Mouse (Mus musculus) kidney, postnatal 14 days (tissue): Measurements from ENCODE around the gene Gsdma2.

Experiments
- DNase-seq: peaks from one replicate; pipeline ENCODE4 v3.0.0; 2022; ENCODE audit warnings: mixed read lengths

Gsdma2 gene

DNA sequence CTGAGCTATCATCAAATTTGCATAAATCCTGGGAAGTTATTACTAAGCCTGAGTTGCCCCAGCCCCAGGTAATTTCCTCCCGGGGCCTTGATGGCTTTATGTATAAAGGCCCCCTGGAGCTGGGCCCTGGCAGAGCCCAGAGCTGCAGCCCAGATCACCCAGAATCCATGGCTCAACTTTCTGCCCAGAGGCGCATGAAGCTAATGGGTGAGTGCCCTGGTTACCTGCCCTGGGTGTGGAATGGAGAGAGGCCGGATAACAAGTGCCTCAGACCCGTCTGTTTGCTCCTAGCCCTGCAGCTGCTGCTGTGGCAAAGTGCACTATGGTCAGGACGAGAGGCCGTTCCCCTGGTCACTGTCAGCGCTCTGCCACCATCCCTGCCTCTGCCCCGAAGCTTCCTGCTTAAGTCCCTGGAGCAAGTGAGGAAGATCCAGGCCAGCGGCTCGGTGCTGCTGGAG is 54.7 kb downstream of the Gsdma2 start, which contains the start of gene Csf3:
Gene Csf3, plus strand, starts transcription at position 51 of the 458 bp plus-strand sequence.
- no peak for DNase-seq

DNA sequence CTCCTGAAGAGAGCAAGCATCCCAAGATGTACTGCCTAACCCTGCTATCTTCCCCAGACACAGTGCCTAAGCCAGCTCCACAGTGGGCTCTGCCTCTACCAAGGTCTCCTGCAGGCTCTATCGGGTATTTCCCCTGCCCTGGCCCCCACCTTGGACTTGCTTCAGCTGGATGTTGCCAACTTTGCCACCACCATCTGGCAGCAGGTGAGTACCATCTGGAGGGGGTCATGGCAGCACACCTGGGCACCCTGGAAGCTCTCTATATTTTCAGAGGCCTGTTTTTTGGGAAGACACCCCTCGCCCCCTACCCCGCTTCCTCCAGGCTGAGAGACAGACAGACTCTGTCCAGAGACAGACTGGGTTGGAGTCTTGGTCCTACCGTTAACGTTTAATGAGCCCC is 55.8 kb downstream of the Gsdma2 start:
- no peak for DNase-seq

DNA sequence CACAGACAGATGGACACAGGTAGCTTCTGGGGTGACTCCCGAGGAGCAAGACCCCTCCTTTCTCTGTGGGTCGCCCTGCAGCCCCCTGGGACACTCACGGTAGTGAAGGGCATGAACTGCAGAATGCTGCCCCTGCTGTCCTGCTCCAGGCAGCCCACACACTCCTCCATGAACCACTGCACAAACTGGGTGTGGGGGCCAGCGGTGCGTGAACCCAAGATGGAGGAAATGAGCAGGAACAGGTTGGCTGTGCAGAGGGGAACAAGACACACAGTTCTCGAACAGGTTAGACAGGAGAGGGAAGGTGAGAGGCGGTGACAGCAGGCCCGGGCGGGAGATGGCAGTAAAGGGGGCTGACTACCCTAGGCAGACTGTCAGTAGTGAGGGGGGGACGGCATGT is 58.5 kb downstream of the Gsdma2 start:
- no peak for DNase-seq
